Mouse (Mus musculus): ENCODE data around the gene Zbtb7b.

- TF ChIP-seq CTCF (IDR thresholded peaks at IDR 0.05; ENCODE audit: borderline replicate concordance, insufficient read depth, low read length): no peak
- no peak for TF ChIP-seq POLR2A (IDR thresholded peaks at IDR 0.05; ENCODE audit: low read depth, low read length)
Observed at GRCm38 (mm10) chr3:89437269-89437668, 42.7 kb upstream of the Zbtb7b start.

All from embryonic fibroblast, embryonic 13.5 days (primary cell).